ENCODE assay signal across 8 mouse cellular contexts in genomic region chr7:67528063-67528811, GRCm38 (mm10).
DNase-seq lines count a peak whose midpoint lies in the region; ATAC-seq and TF ChIP-seq lines count a peak whose summit lies in the region.

No protein-coding gene starts in this region.

- no peak overlapping the region for H3K9ac ChIP-seq in kidney, embryonic 14.5 days (ENCODE audit: low read depth, low read length)
- H3K9ac ChIP-seq in heart, adult 2 months (ENCODE audit: low read depth, low read length): no peak overlapping the region
- H3K9ac ChIP-seq in liver, embryonic 16.5 days (ENCODE audit: low read depth, low read length): no peak overlapping the region

- intact Hi-C loops in heart, adult 2 months (cut with DNase I): no loop called here

- no peaks in the 10 kb centered on the region for H3K4me1 ChIP-seq in kidney, embryonic 14.5 days (ENCODE audit: control insufficient read depth, insufficient read depth, low read length)
- peaks cover 7% of the 10 kb centered on the region for H3K4me1 ChIP-seq in heart, adult 2 months (ENCODE audit: control insufficient read depth, insufficient read depth, low read length)
- H3K4me1 ChIP-seq in liver, embryonic 16.5 days (ENCODE audit: control insufficient read depth, low read depth, low read length): no peaks in the 10 kb centered on the region; the same call in none of the 2 replicates

- TF ChIP-seq EP300 in heart, adult 2 months (IDR thresholded peaks at IDR 0.05; ENCODE audit: insufficient read depth, low read depth, low read length): no peak

- H3K36me3 ChIP-seq in kidney, embryonic 14.5 days (ENCODE audit: control insufficient read depth, insufficient read depth, low read length): no peaks in the 10 kb centered on the region
- H3K36me3 ChIP-seq in heart, adult 2 months (ENCODE audit: control insufficient read depth, insufficient read depth, low read length): no peaks in the 10 kb centered on the region
- no peaks in the 10 kb centered on the region for H3K36me3 ChIP-seq in liver, embryonic 16.5 days (ENCODE audit: control insufficient read depth, insufficient read depth)

- peak; percentile 81 for DNase-seq in kidney, adult 18-20 months
- DNase-seq in cerebellum, adult 8-10 months: peak; percentile 54
- peak; percentile 55 to 61 for DNase-seq in heart, adult 2 months
- peak; percentile 79 for DNase-seq in kidney, postnatal 14 days
- DNase-seq in right cerebral cortex, postnatal 25 days: peak; percentile 69

- no peaks in the 10 kb centered on the region for H3K79me2 ChIP-seq in heart, adult 2 months (replicated peaks; ENCODE audit: control insufficient read depth, insufficient read depth, low read length)

- no peak overlapping the region for H3K4me3 ChIP-seq in kidney, embryonic 14.5 days (ENCODE audit: low read length)
- no peak overlapping the region for H3K4me3 ChIP-seq in heart, adult 2 months
- H3K4me3 ChIP-seq in liver, embryonic 16.5 days (ENCODE audit: low read depth, low read length): no peak overlapping the region

- H3K27ac ChIP-seq in kidney, embryonic 14.5 days (ENCODE audit: low read depth, low read length): no peak overlapping the region
- H3K27ac ChIP-seq in heart, adult 2 months: no peak overlapping the region
- H3K27ac ChIP-seq in liver, embryonic 16.5 days (ENCODE audit: low read length): peak overlapping the region; percentile 20; the same call in 1 of the 2 replicates

- WGBS in kidney, embryonic 14.5 days: 85% methylated on average over 10 of the region's 10 CpGs
- 53% methylated on average over 10 of the region's 10 CpGs for WGBS in heart, adult 2 months
- 65% methylated on average over 10 of the region's 10 CpGs for WGBS in liver, embryonic 16.5 days (ENCODE audit: insufficient replicate concordance)

- TF ChIP-seq POLR2A in heart, adult 2 months (IDR thresholded peaks at IDR 0.05; ENCODE audit: insufficient read depth, low read depth, low read length): no peak

- no peaks in the 10 kb centered on the region for H3K9me3 ChIP-seq in kidney, embryonic 14.5 days (ENCODE audit: control insufficient read depth, low read length)
- H3K9me3 ChIP-seq in liver, embryonic 16.5 days (replicated peaks; ENCODE audit: control insufficient read depth, low read length): no peaks in the 10 kb centered on the region

- no peak for ATAC-seq in kidney, embryonic 14.5 days (ENCODE audit: low FRiP score, low TSS enrichment)
- peak; percentile 69 for ATAC-seq in liver, embryonic 16.5 days (ENCODE audit: low read depth)
- ATAC-seq in monocyte, adult 5-6 weeks (replicated peaks; ENCODE audit: insufficient number of reproducible peaks, low FRiP score, low TSS enrichment, poor library complexity, severe bottlenecking): no peak

- H3K4me2 ChIP-seq in kidney, embryonic 14.5 days (replicated peaks; ENCODE audit: low read depth, low read length): no peak overlapping the region
- no peak overlapping the region for H3K4me2 ChIP-seq in liver, embryonic 16.5 days (ENCODE audit: low read depth, low read length)

- H3K27me3 ChIP-seq in kidney, embryonic 14.5 days (ENCODE audit: control insufficient read depth, insufficient read depth, low read length): no peaks in the 10 kb centered on the region
- no peaks in the 10 kb centered on the region for H3K27me3 ChIP-seq in heart, adult 2 months (ENCODE audit: control insufficient read depth, insufficient read depth, low read length)
- H3K27me3 ChIP-seq in liver, embryonic 16.5 days (ENCODE audit: control insufficient read depth, insufficient read depth, low read depth, low read length): no peaks in the 10 kb centered on the region

- TF ChIP-seq CTCF in heart, adult 2 months (IDR thresholded peaks at IDR 0.05): no peak
